Mouse (Mus musculus) monocyte, adult 2 months (primary cell): ENCODE results near the gene Pip4k2a.
"Not testable (repeated sequence)": the region's sequence is repeated elsewhere in the genome, so short reads cannot be mapped to it uniquely, and the experiment has no call there.

Source experiments
- DNase-seq, 2 experiments: peaks; one replicate each; pipeline ENCODE4 v3.0.0; 2022; ENCODE audit warnings: low spot score in 2 of 2, low read depth in 1 of 2

Pip4k2a gene

DNA sequence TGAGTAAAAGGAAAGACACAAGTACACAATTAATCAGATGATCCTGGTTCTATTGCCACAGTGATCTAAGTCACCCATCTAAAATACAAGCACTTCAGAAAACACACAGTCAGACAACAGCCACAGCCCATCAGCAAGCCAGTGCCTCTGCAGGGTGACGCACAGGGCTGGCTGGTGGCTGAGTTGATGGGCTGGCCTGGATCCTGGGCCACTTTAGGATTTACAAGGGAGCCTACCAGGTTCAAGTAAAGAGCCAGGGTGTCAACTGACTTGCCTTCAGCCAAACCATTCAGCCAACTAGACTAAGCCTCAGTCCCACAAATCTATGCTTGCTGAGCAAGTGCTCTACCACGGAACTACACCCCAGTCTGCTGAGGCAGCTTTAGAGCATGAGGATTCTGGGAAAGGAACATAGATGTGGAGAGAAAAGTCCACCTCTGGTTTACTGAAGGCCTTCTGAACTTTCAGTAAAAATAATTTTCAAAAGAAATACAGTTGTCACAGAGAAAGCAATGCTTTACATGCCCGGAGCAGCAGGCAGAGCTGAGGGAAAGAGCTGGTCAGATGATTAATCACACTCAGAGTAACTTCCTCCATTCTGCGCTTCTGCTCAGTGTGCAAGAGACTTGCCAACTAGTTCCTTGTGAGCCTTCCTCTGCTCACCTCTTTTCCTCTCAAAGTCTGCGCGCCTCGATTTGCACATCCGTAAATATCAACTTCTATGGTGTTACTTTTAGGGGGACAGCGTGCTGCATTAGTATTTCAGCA lies 94.4 kb downstream of the Pip4k2a start:
- no peak for DNase-seq

DNA sequence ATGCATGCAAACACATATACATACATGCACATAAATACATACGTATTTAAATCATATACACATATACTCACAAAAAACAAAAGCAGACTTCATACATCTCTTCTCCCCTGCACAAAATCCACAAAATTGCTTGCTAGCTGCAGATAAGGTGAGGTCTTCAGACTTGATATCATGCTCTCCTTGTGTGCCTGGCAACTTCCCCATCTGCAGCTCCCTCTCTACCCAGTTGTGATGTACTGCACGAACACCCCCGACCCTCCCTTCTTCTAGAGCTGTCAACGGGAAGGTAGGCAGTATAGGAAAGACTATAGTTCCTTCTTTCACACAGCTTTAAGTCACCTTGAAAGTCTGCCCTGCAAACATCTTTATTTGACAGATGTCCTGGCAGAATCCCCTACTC lies 96.8 kb downstream of the Pip4k2a start:
- DNase-seq: no peak

DNA sequence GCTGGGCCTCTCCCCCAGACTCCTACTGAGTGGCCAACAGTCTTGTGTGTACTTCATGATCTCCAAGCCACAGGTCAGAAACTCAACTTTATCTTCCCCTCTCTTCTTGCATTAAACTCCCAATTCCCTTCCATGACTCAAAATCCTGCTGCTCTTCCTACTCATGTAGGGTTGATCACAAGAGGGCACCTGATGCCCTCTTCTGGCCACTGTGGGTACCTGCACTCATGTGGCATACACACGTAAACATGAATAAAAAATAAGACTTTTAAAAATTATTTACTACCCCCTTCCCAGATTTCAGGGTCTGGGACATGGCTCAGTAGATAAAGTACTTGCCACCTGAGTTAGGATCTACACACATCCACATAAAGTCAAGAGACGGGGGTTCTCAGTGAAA lies 97.3 kb downstream of the Pip4k2a start:
- no peak for DNase-seq

DNA sequence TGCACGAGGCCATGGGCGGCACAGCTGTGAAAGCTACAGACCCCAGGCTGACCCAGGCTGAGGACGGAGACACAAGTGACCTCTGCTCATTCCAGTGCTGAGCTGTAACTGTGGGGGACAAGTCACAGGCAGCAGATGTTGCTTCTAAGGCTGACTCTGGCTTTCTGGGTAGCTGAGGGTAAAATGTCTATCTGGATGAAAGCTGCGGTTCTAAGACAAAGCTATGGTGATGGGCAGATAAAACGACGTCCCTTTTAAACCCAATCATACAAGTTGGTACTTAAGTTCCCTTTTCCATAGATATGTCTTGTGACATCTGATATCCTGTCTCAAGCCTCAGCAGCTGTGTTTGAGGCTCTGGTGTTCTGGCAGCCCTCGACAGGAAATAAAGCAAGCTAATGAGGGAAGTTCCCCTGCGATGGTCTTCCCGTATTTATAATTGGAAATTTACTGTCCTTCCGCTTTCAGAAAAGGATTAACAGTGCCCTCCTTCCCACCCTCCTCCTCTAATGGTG lies 100.1 kb downstream of the Pip4k2a start:
- DNase-seq: peak in 1 of 2 experiments; percentile 31

DNA sequence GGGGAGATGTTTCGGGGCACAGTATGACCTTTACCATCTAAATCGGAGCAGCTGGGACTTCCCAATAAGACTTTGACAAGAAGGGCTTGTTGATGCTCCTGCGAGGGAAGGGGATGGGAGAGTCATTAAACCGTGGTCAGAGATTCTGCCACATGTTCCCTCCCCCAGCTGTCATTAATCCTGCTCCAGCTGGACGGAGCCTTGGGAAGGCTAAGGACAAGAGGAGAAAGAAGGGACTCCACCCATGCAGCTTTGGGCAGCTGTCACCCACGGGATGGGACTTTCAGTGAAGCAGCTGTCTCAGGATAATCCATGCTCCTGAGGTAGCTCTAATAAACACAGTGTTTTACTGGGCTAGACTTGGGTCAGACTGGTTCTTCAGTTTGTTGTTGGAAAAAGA lies 101.9 kb downstream of the Pip4k2a start:
- DNase-seq: no peak

DNA sequence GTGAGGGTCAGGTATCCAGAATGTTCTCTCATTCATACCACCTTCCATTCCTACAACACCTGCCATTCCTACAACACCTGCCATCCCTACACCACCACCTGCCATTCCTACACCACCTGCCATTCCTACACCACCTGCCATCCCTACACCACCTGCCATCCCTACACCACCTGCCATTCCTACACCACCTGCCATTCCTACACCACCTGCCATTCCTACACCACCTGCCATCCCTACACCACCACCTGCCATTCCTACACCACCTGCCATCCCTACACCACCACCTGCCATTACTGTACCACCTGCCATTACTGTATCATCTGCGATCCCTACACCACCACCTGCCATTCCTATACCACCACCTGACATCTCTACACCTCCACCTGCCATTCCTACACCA lies 104.6 kb downstream of the Pip4k2a start:
- not testable (repeated sequence) for DNase-seq

DNA sequence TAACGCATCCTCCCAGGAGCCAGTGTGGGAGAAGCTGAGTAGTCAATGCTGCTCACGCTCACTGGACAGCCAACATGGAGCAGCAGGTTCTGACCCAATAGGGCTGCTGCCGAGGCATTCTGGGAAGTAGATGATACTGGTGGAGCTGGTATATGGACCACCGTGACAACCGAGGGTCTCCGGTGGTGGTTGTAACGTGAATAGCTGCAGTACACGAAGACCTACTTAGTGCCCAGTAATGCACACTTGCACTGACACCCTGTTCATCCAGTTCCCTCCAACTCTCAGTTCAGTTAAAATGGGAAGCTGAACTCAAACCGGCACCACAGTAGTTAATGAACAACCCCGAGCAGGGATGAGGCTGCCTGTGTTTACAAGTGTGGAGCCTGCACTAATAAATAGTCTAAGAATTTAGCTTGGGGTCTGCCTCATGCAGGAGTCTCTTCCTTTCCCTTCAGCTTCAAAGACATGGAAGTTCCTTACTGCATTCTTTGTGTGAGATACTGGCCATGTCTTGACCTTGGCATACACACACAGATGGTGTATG lies 105.9 kb downstream of the Pip4k2a start:
- no peak for DNase-seq

DNA sequence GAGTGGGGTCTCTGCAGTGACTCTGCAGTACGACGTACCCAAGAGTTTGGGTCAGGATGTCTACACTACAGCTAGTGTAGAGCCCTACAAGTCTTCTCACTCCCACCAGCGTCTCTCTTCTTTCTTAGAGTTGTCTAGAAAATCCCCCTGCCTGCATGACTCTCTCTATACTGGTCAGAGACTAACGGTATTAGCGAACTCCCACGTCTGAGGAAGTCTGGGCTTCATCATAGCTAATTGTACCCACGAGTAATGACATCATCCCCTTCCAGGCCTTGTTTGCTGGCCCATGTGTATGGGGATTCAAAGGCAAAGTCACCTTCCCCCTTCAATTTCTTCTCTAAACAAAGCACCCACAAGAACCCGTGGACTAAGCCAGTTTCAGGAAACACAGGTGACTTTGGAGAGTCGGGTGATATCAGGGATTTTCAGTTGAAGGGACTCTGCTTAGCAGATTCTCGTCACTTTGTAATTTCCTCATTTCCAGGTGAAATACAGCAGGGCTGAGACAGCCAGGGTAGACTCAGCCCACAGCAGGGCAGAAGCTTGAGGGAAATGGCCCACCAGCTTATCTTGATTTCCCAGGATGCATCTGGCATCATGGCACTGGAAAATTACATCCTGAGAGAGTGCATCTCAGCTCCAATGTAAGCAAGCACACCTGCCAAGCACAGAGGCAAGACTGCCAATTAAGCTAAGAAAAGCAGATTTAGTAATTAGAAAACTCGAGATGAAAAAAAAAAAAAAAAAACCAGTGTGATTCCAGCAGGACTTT lies 107.5 kb downstream of the Pip4k2a start:
- DNase-seq: no peak

DNA sequence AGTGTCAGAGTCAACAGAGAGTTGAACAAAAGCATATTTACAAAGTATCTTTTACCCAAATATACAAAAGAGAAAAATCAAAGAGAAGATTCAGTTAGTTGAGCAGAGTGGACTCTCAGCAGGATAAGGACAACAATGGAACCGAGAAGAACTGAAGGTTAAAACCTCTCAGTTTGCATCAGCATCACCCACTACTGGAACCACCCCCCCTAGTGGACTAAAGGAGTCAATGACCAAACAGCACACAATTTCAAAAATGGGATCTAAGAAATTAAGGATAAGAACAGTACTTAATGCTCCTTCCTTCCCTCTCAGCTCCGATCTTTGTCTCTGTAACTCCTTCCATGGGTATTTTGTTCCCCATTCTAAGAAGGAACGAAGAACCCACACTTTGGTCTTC lies 113.6 kb downstream of the Pip4k2a start:
- no peak for DNase-seq

DNA sequence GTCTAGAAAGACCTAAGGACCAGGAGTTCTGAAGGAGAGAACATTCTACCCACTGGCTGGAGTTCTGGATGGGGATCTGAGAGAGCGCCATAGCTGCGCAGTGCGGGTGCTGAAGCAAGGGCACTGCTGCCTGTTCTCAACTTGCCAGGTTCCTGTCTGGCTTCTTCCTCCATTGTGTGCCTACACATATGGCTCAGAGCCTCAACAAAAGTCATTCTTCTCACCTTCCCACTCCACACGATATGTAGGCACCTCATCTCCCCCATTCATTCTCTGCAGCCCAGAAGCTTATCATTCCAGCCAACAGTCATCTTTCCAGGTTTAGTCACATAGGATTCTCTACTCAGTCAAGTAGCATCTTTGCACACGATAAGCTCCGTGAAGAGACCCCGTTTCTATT lies 123.3 kb downstream of the Pip4k2a start:
- no peak for DNase-seq

DNA sequence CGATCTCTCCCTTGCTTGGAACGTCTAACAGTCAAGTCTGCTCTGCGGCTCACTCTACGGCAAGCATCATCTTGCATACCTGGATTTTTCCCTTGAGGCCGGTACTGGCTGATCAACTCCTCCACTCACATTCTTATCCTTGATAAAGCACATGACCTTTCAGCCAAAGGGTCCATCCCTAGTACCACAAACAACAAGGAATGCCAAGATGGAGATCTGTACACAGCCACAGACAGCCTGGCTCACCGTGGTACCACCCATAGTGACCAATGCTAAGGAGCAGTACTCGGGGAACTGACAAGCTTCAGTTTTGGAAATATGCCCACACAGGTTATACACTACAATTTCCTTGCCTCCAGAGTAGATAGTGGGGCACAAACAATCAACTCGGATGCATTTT lies 123.9 kb downstream of the Pip4k2a start:
- no peak for DNase-seq

DNA sequence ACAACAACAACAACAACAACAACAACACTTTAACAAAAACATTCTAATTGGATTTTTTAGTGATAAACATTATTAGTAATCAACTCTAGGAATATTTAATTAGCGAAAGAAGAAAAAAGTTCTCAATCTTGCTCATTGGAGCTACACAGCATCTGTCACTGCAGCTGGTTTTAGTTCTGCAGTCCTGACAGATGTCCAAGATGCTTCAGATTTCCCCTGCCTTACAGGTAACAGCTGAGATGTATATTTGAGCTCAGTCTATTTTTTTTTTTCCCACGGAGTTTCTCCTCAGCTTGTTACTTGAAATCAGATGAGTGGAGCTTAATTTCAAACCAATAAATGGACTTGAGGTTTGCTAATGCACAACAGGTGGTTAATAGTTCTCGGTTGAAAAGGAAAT lies 124.5 kb downstream of the Pip4k2a start:
- no peak for DNase-seq

DNA sequence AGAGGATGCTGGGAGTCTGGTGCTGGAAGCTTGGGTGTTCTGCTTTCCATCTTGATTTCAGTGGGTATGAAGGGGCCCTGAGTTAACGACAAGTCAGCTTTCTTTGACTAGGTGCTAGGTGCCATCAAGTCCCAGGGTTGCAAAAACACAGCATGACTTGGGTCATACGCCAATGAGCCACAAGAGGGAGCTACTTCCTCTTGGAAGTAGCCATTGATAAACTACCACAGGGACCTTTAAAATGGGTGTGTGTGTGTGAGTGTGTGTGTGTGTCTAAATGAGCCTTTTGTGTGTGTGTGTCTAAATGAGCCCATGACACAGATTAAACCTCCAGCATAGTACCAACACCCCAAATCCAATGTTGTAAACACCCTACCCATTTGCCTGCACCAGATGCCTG lies 125.1 kb downstream of the Pip4k2a start:
- peak in 1 of 2 experiments; percentile 50 for DNase-seq

DNA sequence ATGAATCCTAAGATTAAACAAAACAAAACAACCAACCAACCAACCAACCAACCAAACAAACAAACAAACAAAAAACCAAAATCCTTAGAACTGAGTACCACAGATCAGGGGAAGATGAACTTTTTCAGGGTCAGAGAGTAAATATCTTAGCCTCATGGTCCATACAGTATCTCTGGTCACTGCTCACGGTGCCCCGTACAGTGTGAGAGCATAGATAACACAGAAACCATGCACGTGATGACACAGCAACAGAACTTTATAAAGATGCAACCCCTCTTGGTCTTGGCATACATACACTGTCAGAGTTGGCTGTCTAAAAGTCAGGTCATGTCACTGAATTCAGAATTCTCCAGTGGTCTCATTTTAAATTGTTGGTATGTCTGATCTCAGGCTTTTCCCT lies 126.8 kb downstream of the Pip4k2a start:
- DNase-seq: no peak

DNA sequence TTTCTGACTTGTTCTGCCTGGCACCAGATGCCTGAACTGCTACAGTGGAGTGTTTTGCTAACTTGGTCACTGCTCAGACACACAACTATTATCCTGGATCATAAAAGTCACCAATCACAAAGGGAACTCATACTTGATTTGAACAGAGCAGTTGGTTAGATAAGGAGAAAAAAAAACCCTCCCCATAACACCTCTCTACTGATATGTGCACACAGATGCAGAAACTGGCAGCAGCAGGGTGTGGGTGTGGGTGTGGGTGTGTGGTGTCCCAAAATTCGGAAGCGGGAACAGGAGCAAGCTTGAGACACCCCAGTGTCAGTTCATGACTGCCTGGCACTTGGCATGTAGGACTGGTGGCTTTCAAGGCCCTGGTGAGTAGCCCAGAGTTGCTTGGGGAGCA lies 130.9 kb downstream of the Pip4k2a start:
- DNase-seq: no peak

DNA sequence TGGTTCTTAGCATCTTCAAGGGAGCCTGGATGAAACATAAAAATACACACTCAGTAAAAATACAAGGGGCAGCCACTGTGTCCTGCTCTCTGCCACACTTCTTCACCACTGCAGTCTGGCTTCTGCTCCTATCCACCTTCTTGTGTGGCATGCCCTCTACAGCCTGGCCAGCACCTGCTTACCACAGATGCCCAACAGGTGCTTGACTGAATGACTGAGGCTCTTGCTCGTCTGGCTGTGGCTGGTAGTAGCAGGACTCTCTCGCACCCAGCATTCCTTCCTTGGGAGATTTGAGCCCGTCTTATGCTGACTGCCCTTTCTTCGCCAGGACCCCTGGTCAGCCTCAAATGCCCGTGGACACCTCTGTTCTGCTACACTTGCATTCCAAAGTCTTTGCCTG lies 133.2 kb downstream of the Pip4k2a start:
- no peak for DNase-seq

DNA sequence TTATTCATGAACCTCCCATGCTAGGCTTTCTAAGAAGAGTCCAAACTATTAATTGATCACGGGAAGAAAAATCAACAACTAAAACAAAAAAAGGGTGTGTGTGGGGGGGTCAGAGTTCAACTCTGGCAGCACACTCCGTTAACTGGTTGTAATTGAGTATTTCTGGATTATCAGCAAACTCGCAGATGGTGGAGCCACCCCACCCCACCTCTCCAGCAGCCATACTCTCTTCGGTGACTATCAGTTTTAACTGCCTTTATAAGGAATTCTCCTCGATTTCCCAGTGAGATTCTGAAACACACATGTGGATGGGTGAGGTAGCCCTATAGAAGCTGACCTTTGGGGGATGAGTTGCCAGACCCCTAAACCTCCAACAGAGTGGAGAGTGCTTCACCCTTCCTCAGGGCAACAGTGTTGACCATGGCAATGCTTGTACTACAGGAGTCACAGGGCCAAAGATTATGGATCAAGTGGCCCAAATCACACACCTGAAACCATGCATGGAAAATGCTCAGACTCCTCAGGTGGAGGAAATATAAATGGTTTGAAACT lies 136.2 kb downstream of the Pip4k2a start:
- DNase-seq: no peak

DNA sequence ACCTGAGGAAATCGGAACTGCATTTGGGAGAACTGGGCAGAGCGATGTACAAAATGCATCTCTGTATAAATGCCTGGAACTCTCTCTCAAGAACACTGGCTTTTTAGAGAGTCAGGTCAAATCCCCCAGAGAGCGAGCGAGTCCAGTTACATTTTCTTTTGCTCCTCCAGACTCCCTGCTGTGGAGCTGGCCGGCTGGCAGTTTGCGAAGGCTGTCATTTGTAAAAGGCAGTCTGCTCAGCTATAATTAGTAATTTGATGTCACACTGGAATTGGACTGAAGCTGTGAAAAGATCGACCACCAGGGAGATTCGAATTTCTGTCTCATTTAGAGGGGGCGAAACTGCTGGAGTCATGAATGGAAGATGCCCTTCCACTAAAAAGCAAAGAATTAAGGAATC lies 137.2 kb downstream of the Pip4k2a start:
- no peak for DNase-seq

DNA sequence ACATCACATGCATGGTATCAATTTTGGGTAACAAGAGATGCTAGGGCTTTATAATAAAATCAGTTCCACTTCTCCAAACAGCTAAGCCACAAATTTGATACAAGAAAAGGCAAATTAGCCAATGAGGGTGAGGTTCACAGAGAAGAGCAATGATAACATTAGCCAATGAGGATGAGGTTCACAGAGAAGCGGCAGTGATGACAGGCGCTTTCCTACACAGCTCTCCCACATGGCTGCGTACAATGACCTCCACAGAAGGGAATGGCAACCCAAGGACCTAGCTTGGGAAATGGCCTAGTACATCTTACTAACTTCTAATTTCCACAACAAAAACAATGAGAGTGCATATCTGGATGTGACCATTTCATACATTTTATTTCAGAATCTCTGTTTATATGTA lies 140.0 kb downstream of the Pip4k2a start:
- no peak for DNase-seq

DNA sequence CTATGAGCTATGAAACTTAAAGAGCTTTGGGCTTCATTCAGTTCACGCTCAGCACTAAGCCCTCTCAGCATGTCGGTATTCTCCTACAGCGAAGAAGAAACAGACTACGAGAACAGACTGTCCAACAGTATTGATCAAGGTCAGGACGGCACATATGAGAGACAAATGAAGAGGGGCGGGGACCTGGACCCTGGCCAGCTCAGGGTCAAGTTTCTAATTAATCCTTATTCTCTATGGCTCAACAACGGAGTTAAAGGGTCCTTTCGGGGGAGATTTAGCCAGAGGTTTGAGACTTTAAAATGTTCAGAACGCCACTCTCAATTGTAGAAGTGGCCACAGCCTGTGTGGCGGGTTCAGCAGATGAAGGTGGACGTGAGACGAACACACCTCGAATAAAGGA lies 141.5 kb downstream of the Pip4k2a start:
- no peak for DNase-seq

DNA sequence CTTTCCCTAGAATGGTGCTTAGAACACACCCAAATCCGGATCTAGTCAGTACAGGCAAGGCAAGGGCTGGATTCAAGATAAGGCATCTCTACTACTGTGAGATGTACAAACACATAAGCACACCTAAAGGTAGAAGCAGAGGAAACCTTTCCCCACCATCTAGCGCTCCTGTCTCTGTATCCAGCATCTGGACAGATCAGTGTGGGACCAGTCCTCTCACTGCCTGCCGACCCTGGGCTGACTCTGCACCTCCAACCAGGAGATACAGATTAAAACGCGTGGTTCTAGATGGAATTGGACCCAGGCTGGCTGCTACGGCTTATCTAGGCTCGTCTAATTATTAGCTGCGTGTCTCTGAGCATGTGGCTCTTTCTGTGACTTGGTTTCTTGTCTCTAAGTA lies 142.7 kb downstream of the Pip4k2a start:
- no peak for DNase-seq

DNA sequence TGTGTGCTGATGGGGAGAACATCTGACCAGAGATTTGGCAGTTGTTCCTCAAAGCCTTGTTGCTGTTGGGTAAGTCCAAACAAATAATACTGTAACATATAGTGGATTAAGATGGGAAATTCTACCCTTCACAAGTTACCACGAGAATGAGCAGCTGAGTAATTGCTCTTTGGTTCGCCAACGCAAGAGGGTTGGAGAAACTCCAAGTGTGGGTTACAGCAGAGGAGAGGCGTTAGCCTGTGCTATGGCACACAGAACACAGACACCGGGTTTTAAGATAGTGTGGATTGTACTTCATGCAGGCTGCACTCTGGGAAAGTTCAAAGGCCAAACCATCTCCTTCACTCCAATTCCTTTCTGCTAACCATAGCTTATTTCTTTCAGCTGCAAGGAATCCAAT lies 144.6 kb downstream of the Pip4k2a start:
- DNase-seq: no peak
